Mouse (Mus musculus): ENCODE measurements around the gene Ckb. TPM values are rescaled to one million over a fixed set of nuclear protein-coding genes. Genes with fewer than 3 reads are reported as not detected.
"Not testable (repeated sequence)": the region's sequence is repeated elsewhere in the genome, so short reads cannot be mapped to it uniquely, and the experiment has no call there.

Ckb gene
- polyA plus RNA-seq, 1 experiment: 345 TPM

DNA sequence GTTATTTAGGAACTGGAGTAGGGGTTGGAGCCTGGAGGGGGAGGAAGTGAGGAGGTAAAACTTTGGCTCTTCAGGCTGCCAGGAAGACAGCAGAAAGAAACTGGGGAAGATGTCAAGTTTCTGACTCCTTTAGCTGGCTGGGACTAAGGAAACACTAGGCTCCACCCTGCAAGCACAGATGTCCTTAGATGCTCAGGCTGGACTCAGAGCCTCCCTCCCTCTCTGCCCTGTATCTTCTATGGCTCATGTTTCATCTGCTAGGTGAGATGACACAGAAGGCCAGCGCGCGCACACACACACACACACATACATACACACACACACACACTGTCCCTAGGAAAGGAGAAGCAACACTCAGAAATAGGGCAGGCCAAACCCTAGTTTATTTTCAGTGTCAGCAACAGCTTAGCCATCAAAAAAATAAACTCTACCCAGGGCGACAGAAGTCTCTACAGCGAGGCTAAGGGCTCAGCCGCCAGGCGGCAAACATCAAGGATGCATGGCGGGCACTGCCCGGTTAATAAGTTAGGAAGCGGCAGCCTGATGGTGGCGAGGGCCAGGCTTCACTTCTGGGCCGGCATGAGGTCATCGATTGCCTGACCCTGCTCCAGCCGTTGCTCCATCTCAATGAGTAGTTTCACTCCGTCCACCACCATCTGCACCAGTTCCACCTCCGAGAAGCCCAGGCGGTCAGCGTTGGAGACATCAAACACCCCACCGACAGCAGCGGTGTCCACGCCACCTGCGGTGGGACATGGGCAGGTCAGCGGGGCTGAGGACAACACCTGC, 2.9 kb downstream of the Ckb start:
- no peak for DNase-seq (ENCODE audit: low read depth)

DNA sequence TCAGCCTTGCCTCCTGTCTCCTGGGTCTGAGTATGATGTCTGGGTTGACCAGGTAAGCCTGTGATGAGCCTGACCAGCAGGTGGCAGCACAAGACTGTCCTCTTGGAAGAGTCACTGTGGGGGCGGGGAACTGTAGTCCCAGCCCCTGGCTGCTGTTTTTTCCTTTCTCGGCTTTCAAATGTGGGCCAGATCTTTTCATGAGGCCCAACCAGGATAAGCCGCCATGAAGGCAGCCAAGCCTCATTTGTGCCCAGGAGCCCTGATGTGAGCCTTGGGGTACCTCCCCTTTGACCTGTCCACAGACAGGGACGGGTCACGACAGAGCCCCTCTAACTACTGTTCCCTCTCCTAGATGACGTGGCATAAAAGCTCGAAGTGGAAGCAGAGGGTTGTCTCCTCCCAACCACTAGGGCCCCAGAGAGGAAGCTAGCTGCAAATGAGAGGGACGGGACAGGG, 3.7 kb downstream of the Ckb start:
- no peak for DNase-seq (ENCODE audit: low read depth)

DNA sequence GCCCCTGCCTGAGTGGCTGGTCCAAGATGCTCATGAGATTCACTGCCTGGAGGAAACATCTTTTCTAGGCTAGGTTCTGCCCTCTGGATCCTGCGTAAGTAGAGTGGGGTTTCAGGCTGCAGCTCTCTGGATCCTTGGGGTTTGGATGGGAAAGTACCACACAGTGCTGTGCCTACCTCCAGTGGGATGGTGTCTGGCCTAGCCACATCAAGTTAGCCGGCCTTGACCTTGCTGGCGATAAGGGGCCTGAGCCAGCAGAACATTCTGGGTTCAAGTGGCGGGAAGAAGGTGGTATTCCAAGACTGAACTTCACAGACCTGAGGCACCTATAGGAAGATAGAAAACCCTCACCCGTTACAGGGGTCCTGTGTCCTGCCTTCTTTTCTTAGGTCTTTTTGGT, 4.7 kb downstream of the Ckb start:
- no peak for DNase-seq (ENCODE audit: low read depth)

DNA sequence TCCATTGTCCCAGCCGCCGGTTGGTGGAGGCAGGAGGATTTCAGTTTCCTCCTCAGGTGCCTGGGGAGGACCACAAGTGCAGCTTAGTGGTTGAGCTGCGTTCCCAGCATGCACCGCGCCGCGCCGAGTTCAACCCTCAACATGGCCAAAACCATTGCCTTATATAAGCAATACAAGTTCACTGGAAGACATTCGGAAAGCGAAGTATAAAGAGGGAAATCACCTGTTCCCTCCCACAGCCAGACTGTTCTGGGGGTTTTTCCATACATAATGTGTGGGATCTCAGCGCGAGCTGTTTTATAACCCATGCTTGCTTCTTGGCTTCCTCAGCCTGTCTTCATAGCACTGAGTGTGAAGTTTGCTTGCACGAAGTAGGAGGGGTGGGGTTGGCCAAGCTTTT, 5.8 kb downstream of the Ckb start:
- no peak for DNase-seq (ENCODE audit: low read depth)

DNA sequence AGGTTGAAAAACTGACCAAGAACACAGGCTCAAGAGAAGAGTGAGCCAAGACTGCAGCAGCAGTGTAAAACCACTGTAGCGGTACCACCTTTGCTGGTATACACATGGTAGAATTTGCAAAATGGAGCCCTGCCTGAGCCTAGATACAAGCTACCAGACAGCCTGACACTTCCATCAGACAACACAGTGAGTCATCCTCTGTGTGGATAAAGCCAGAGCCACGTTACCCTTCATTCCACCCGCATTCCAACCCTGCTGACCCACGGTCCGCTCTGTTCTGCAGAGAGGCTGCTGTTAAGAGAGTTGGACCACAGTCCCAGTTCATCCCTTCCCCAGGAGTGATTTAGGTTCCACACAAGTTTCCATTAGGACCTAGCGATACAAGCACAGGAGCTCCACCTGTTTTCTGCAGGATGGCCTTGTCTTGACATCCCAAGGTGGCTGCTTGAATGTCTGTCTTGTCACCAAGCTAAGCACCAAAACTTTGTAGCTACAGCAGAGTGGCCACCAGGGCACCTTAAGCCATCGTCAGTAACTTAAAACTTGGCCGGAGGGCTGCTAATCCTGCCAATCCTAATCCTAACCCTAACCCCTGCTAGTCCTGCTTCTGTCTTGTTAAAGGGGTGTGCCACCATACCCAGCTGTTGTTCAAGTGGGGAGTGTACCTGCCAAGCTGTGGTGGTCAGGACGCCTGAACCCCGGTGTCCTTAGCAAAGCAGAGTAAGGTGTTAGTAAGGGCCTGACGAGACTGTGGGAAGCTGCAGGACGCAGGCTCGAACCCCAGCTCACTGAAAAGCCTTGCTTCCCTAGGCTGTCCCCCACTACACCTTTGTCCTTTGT, 6.9 kb downstream of the Ckb start:
- no peak for DNase-seq (ENCODE audit: low read depth)

DNA sequence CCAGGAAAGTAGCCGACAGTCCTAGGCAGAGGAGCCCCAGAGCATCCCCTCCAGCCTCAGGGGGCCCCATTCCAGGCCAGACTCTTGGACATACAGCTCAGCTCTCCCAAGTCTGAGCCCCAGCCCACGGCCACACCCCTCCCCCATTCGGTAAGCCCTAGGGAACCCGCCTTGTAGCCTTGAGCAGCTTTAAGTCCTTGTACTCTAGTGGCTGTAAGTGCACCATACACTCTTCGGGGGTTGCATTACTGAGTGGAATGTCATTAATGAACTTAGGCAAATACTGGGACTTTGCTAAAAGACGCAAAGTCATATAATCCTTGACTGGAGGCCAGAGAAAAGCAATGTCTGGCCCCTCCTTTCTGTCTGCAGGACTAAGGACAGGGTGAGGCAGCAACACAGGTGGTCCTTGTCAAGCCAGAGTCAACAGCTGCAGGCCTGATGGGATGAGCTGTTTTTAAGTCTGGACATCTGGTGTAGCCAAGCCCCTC, 7.9 kb downstream of the Ckb start:
- DNase-seq (ENCODE audit: low read depth): no peak

DNA sequence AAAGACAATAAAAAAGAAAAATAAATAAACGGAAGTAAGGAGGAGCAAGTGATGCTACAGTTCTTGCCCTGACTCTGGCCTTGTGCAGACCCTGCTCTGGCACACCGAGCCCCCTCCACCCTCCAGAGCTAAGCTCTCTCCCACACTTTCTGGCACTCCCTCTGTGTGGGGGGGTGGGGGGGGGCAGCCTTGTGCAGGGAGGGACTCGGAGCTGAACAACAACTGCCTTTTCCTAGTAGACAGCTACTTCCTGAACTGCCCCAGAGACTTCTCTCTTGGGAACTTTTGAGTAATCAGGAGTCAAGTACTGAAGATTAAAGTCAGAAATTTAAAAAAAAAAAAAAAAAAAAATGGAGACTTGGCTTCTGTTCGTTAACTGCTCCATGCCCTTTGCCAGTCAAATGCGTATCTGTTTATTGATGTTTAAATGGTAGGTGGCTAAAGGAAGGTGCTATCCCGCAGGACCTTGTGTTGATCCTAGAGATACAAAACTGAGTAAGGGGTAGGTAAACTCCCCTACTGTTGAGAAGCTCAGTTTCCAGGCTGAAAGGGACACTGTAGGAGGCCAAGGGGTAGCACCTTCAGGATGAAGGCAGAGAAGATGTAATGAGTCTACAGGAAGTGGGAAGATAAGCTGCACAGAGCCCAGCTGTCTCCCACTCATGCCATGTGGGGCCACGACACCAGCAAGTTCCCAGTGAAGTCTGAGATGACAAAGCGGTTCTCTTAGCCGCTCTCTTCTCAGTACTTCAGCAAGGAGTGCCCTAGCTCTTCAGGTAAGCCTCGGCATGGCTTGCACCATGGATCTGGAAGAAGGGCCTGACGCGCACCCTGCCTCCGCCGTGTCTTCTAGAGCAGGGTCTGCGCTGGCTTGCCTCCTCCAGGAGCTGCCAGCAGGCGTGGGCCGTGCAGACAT, 8.7 kb downstream of the Ckb start:
- no peak for DNase-seq (ENCODE audit: low read depth)

DNA sequence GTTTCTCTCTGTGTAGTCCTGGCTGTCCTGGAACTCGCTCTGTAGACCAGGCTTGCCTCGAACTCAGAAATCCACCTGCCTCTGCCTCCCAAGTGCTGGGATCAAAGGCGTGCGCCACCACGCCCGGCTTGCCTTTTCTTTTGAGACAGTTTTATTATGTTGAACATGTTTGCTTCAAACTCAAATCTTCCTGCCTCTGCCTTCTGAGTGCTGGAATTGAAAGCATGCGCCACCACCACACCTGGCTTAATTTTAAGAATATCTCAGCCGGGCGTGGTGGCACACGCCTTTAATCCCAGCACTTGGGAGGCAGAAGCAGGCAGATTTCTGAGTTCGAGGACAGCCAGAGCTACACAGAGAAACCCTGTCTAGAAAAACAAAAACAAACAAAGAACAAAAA, 10.6 kb downstream of the Ckb start:
- DNase-seq (ENCODE audit: low read depth): not testable (repeated sequence)

DNA sequence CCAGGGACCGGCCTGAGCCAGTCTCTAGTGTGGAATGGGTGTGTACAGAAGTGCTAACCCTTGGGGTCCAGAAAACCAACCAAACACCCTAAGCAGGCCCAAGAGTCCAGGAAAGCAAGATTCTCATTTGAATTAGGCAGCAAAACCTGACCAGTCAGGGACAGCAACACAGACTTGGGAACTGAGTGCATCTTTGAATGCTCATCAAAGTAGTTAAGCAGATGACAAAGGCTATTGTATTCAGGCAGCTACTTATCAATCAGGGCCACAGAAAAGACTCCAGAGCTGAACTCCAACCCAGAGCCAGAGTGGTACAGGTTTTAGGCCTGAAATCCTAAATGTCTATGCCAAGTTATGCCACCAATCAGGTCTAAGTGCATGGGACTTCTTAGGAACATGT, 11.5 kb downstream of the Ckb start:
- no peak for DNase-seq (ENCODE audit: low read depth)

DNA sequence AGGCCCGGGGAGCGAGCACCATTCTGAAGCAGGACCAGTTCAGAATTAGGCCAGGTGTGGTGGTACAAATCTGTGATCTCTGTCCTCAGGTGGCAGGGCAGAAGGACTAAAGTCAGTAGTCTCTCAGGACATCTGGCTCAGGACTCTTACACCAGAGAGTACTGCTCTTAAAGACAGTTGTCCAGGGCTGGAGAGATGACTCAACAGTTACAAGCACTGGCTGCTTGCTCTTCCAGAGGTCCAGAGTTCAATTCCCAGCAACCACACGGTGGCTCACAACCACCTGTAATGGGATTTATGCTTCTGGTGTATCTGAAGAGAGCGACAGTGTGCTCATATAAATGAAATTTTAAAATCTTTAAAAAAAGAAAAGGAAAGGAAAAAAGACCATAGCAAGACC, 12.8 kb downstream of the Ckb start:
- no peak for DNase-seq (ENCODE audit: low read depth)

DNA sequence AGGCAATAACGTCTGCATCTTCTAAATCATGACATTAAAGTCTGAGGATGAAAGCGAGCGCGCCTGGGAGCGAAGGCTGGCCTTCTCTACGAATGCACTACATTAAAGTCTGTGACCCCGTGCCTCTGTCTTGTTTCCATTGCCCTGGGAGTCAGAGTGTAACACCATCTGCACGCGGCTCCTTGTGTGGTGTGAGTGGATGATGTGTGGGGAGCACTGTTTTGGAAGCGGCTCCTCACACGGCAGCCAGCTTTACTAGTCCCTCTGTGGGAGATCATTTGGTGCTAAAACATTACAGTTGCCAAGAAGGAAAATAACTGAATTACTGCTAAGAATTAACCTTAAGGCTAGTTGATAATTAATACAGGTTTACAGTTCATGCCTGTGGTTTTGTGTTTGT, 16.4 kb downstream of the Ckb start:
- DNase-seq (ENCODE audit: low read depth): no peak

DNA sequence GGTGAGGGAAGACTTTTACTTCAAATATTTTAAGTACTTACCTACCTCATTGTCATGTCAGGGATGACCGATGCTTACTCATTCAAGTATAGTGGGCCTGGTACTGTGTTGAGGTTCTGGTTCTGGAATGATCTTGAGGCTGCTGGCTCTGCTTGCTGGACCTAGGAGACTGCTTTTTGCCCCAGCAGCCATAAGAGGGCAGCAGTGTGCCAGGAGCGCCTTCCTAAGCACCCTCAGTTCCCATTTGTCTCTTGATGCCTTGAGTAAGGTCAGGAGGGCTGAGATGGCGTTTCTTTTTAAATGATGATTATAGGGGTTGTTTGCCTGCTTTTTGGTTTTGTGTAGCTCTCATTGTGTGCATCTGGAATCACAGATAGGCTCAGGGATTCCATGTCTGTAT, 18.7 kb downstream of the Ckb start:
- no peak for DNase-seq (ENCODE audit: low read depth)

DNA sequence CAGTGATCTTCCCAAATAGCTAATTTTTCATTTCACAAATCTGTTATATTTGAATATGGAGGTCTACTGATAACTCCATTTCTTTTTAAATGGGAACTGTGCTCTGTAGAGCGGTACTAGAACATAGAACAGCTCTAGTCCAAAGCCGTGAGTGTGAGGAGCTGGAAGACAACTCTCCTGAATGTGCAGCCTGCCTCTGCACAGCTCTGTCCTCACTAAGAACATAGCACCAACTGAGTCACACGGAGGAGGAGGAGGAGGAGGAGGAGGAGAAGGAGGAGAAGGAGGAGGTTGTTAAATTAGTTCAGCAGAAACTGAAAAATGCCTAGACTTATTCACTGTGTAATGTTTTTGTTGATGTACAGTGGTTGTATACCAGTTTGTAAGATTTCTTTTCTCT, 19.2 kb downstream of the Ckb start:
- no peak for DNase-seq (ENCODE audit: low read depth)

DNA sequence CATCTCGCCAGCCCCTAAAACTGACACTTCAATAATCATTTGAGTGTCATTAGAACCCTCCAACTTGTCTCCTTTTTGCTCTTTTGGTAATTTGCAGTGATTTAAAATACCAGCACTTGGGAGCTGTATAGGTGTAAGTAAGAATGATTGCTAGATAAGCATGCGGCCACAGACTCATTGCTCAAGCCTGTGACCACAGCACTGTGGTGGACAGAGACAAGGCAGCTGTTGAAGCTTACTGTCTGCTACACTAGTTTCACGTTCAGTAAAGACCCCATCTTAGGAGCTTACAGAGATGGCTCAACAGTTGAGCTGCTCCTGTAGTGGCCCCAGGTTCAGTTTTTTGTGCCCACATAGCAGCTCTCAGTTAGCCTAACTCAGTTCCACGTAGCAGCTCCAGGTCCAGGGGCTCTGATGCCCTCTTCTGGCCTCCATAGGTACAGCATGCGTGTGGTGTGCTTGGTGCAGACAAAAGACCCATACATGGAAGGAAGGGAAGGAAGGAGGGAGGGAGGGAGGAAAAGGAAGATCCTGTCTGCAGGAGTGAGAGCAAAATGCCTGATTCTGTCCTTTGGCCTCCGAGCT, 24.0 kb downstream of the Ckb start:
- no peak for DNase-seq (ENCODE audit: low read depth)

Other genes starting within 250 kb of the Ckb start
- 25.6 and 29.4 TPM in 2 replicates for gene Tnfaip2, start 229.9 kb downstream of the Ckb start, polyA plus RNA-seq (2012; rRNA removed)
- gene Gm266, start 186.5 kb downstream of the Ckb start, polyA plus RNA-seq (2012; rRNA removed): 37.6 and 60.4 TPM in 2 replicates
- gene Eif5, start 134.3 kb downstream of the Ckb start, polyA plus RNA-seq (2012; rRNA removed): 83.7 and 112 TPM in 2 replicates
- 27.8 and 30.3 TPM in 2 replicates for gene Mark3, start 97.8 kb downstream of the Ckb start, polyA plus RNA-seq (2012; rRNA removed)
- gene Trmt61a, start 5.8 kb upstream of the Ckb start, polyA plus RNA-seq (2012; rRNA removed): 27.4 and 32.1 TPM in 2 replicates
- 17.5 and 23.5 TPM in 2 replicates for gene Bag5, start 40.9 kb upstream of the Ckb start, polyA plus RNA-seq (2012; rRNA removed)
- gene Apopt1, start 40.9 kb upstream of the Ckb start, polyA plus RNA-seq (2012; rRNA removed): 39.8 and 46.5 TPM in 2 replicates
- gene Klc1, start 86.5 kb upstream of the Ckb start, polyA plus RNA-seq (2012; rRNA removed): 47.3 and 48.2 TPM in 2 replicates
- 14.6 and 14.7 TPM in 2 replicates for gene Xrcc3, start 141.5 kb upstream of the Ckb start, polyA plus RNA-seq (2012; rRNA removed)
- 173 and 189 TPM in 2 replicates for gene Zfyve21, start 141.8 kb upstream of the Ckb start, polyA plus RNA-seq (2012; rRNA removed)
- gene Ppp1r13b, start 235.8 kb upstream of the Ckb start, polyA plus RNA-seq (2012; rRNA removed): 27.8 and 33.5 TPM in 2 replicates